Mouse (Mus musculus) heart, embryonic 13.5 days (tissue): ENCODE measurements around the gene Tbc1d7. TPM values are rescaled to one million over a fixed set of nuclear protein-coding genes. Genes with fewer than 3 reads are reported as not detected.

Experiments
- ATAC-seq: fragments of 200-750 bp; cut with Nextera tagmentation; 2 replicates; pipeline ENCODE4 v1.8.0; 2017; ENCODE audit warnings: moderate TSS enrichment; ENCODE audit not compliant: insufficient number of reproducible peaks, low FRiP score, low TSS enrichment; ENCODE audit errors: extremely low read depth
- H3K27ac ChIP-seq: fragments of 300-500 bp; sonication (generic); replicated peaks from 2 replicates; pipeline ENCODE4 v1.5.1; 2015; ENCODE audit warnings: moderate library complexity, mild to moderate bottlenecking, inconsistent platforms
- H3K27me3 ChIP-seq: fragments of 300-500 bp; sonication (generic); replicated peaks from 2 replicates; pipeline ENCODE4 v1.6.1; 2015; ENCODE audit warnings: mild to moderate bottlenecking, inconsistent platforms
- H3K36me3 ChIP-seq: fragments of 300-500 bp; sonication (generic); 2 replicates; pipeline ENCODE4 v1.6.1; 2015; ENCODE audit warnings: mild to moderate bottlenecking, inconsistent platforms
- H3K4me1 ChIP-seq: fragments of 300-500 bp; sonication (generic); 2 replicates; pipeline ENCODE4 v1.6.1; 2015; ENCODE audit warnings: inconsistent platforms
- H3K4me2 ChIP-seq: fragments of 300-500 bp; sonication (generic); 2 replicates; pipeline ENCODE4 v1.6.1; 2015; ENCODE audit warnings: inconsistent platforms, mild to moderate bottlenecking, moderate library complexity
- H3K4me3 ChIP-seq: fragments of 300-500 bp; sonication (generic); 2 replicates; pipeline ENCODE4 v1.5.1; 2015; ENCODE audit warnings: moderate library complexity, mild to moderate bottlenecking, inconsistent platforms
- H3K9ac ChIP-seq: fragments of 300-500 bp; sonication (generic); 2 replicates; pipeline ENCODE4 v1.6.1; 2015; ENCODE audit warnings: inconsistent platforms, mild to moderate bottlenecking, moderate library complexity
- H3K9me3 ChIP-seq: fragments of 300-500 bp; sonication (generic); 2 replicates; pipeline ENCODE4 v1.6.1; 2016; ENCODE audit warnings: inconsistent platforms
- WGBS: fragments of 180-500 bp; shearing (Covaris S2); methylation state at CpG from one replicate; pipeline ENCODE4 v1.1.7; 2015; ENCODE audit warnings: mixed read lengths; 5-methylcytosine and 5-hydroxymethylcytosine counted together
- polyA plus RNA-seq: library from polyadenylated mRNA; unstranded; fragments of >200 nt; fragmentation: Nextera tagmentation; extraction: Ambion mirVana; gene quantifications from 2 replicates; pipeline ENCODE4 v1.2.1, GENCODE M21; 2015

Gene Tbc1d7
- polyA plus RNA-seq, 1 experiment from 2014 or later, result 55.9 TPM

DNA sequence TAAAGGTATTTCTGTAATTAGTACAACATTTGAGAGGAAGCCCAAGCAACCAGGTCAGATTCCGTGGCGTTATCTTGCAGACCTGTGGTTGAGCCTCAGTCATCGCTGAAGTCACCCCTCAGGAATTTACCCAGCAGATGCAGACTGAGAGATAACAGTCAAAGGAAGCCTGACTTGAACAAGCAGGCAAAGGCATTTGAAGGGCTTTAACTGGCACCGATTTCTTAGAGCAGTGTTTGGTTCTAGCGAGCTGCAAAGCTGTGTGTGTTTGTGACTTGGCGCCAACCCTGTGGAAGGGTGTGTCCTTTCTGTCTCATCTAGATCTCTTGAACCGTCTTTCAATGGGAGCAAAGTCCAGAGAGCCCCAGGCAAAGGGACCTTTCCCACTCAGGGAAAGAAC, 22.0 kb upstream of the Tbc1d7 start:
- Histone ChIP-seq H3K27ac (peak overlapping the region; percentile 82), H3K27me3 (peaks cover 4% of the 10 kb centered on the region; the same call in 1 of the 2 replicates), H3K9ac (peak overlapping the region; percentile 52), H3K9me3 (no peaks in the 10 kb centered on the region), H3K4me2 (peak overlapping the region; percentile 32), H3K4me1 (peaks cover 73% of the 10 kb centered on the region), H3K36me3 (no peaks in the 10 kb centered on the region), H3K4me3 (no peak overlapping the region)
- no peak for ATAC-seq
- WGBS, result 6% methylated on average over 7 of the region's 7 CpGs

GRCm38 (mm10) chr13:43191741-43192192, 20.5 kb upstream of the Tbc1d7 start:
- Histone ChIP-seq H3K4me1 (peaks cover 60% of the 10 kb centered on the region), H3K36me3 (no peaks in the 10 kb centered on the region), H3K27ac (peak overlapping the region; percentile 82), H3K9ac (peak overlapping the region; percentile 66), H3K27me3 (no peaks in the 10 kb centered on the region), H3K4me3 (peak overlapping the region; percentile 46), H3K4me2 (peak overlapping the region; percentile 69), H3K9me3 (no peaks in the 10 kb centered on the region)
- under 1% methylated on average over 14 of the region's 14 CpGs for WGBS
- peak; percentile 38; the same call in 1 of the 2 replicates for ATAC-seq

GRCm38 (mm10) chr13:43191290-43191689, 20.0 kb upstream of the Tbc1d7 start:
- Histone ChIP-seq H3K4me3 (peak overlapping the region; percentile 46), H3K9me3 (no peaks in the 10 kb centered on the region), H3K4me1 (peaks cover 55% of the 10 kb centered on the region), H3K9ac (peak overlapping the region; percentile 66), H3K27me3 (no peaks in the 10 kb centered on the region), H3K36me3 (no peaks in the 10 kb centered on the region), H3K4me2 (peak overlapping the region; percentile 69), H3K27ac (peak overlapping the region; percentile 82)
- 6% methylated on average over 1 of the region's 2 CpGs for whole genome bisulfite sequencing
- ATAC-seq, result no peak

GRCm38 (mm10) chr13:43187736-43188135, 16.4 kb upstream of the Tbc1d7 start:
- 91% methylated on average over 4 of the region's 4 CpGs for WGBS
- no peak for ATAC-seq

GRCm38 (mm10) chr13:43183248-43184055, 12.2 kb upstream of the Tbc1d7 start:
- peak overlapping the region; percentile 62 for H3K9ac ChIP-seq
- H3K27ac ChIP-seq, result peak overlapping the region; percentile 48

More at GRCm38 (mm10) chr13:43187736-43188135, 16.4 kb upstream of the Tbc1d7 start:
- no peak overlapping the region for H3K27ac ChIP-seq
- peaks cover 40% of the 10 kb centered on the region for H3K4me1 ChIP-seq
- H3K4me2 ChIP-seq, result no peak overlapping the region
- H3K36me3 ChIP-seq, result no peaks in the 10 kb centered on the region
- no peak overlapping the region for H3K9ac ChIP-seq
- no peaks in the 10 kb centered on the region for H3K27me3 ChIP-seq
- no peak overlapping the region for H3K4me3 ChIP-seq
- H3K9me3 ChIP-seq, result no peaks in the 10 kb centered on the region

DNA sequence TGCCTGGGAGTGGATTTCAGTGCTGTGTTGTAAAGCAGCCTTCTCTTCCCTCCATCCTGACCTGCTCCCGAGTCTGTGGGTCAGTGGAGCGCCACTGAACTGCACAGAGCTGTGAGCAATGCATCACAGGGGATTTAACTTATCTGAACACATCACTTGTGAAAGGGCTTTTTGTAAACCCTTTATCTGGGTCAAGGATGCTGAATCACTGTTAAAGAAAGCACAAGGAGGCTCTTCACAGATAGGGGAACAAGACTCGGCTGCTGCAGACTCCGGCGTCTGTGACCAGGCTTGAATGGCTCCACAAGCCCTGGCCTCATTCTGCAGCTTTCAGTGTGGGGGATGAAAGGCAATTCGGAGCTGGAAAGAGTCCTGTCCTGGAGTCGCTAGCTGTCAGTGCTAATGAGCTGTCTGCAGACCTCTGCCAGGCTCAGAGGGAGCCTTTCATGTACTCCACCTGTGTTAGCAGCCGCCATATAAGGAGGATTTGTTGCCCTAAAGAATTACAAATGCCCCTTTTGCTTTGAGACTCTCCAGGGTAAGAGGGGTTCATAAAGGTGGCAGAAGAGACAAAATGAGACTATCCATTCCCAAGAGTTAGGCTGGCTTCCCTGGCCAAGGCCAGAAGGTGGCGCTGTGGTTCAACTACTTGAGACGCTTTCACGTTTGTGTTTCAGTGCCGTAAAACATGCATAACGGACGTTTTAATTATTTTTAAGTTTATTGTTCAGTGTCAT, 11.3 kb upstream of the Tbc1d7 start:
- H3K4me1 ChIP-seq, result peaks cover 30% of the 10 kb centered on the region
- peak overlapping the region; percentile 62 for H3K9ac ChIP-seq
- H3K27ac ChIP-seq, result peak overlapping the region; percentile 48
- H3K4me3 ChIP-seq, result peak overlapping the region; percentile 44
- peak overlapping the region; percentile 63 for H3K4me2 ChIP-seq
- WGBS, result 6% methylated on average over 14 of the region's 14 CpGs
- H3K36me3 ChIP-seq, result no peaks in the 10 kb centered on the region
- no peak for ATAC-seq
- no peaks in the 10 kb centered on the region for H3K9me3 ChIP-seq
- peaks cover 10% of the 10 kb centered on the region for H3K27me3 ChIP-seq

More at GRCm38 (mm10) chr13:43183248-43184055, 12.2 kb upstream of the Tbc1d7 start:
- peaks cover 30% of the 10 kb centered on the region for H3K4me1 ChIP-seq
- no peak for ATAC-seq
- H3K27me3 ChIP-seq, result peaks cover 10% of the 10 kb centered on the region
- H3K4me2 ChIP-seq, result peak overlapping the region; percentile 63
- 52% methylated on average over 8 of the region's 8 CpGs for WGBS
- peak overlapping the region; percentile 44 for H3K4me3 ChIP-seq
- H3K36me3 ChIP-seq, result no peaks in the 10 kb centered on the region
- H3K9me3 ChIP-seq, result no peaks in the 10 kb centered on the region

GRCm38 (mm10) chr13:43181104-43181503, 9.8 kb upstream of the Tbc1d7 start:
- 53% methylated on average over 7 of the region's 7 CpGs for WGBS
- H3K4me2 ChIP-seq, result no peak overlapping the region
- no peaks in the 10 kb centered on the region for H3K9me3 ChIP-seq
- no peak for ATAC-seq
- no peak overlapping the region for H3K4me3 ChIP-seq
- H3K9ac ChIP-seq, result no peak overlapping the region
- H3K4me1 ChIP-seq, result peaks cover 30% of the 10 kb centered on the region
- H3K36me3 ChIP-seq, result no peaks in the 10 kb centered on the region
- no peak overlapping the region for H3K27ac ChIP-seq
- H3K27me3 ChIP-seq, result peaks cover 10% of the 10 kb centered on the region

DNA sequence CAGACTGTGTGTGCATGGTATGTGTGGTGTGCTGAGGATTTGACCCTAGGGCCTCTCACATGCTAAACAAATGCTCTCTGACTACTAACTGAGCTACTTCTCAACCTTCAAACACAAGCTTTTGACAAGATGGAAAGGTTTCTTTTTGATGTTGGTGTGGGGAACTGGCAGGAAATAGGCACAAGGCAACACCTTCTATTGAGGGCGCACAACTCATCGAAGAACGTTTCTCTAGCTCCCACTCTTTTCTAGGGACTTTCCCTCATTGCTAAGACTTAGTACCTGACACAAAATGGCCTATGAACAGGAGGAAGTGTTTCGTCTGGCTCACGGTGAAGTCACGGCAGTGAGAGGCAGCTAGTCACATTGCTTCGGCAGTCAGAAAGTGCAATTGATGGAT, 6.0 kb upstream of the Tbc1d7 start:
- Histone ChIP-seq H3K9ac (no peak overlapping the region), H3K9me3 (no peaks in the 10 kb centered on the region), H3K27ac (no peak overlapping the region), H3K36me3 (no peaks in the 10 kb centered on the region), H3K4me2 (no peak overlapping the region), H3K4me3 (no peak overlapping the region), H3K27me3 (peaks cover 10% of the 10 kb centered on the region), H3K4me1 (peaks cover 12% of the 10 kb centered on the region)
- whole genome bisulfite sequencing, result 87% methylated on average over 7 of the region's 7 CpGs
- ATAC-seq, result no peak

DNA sequence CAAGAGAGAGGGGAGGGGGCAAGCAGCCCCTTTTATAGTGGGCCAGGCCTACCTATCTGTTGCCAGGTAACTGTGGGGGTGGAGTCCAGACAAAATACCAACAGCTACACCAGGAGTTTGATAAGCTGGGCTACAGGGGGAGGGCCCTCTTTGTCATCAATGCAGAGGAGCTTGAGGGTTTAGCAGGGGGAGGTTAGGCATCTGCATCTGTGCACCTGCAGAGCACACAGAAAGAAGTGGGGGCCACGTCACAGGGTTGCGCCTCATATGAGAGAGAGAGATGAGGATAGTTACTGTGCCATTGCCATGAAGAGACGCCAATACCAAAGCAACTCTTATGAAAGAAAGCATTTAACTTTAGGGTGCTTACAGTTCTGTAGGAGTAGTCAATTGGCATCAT, 5.4 kb upstream of the Tbc1d7 start:
- Histone ChIP-seq H3K36me3 (no peaks in the 10 kb centered on the region), H3K4me1 (peaks cover 14% of the 10 kb centered on the region), H3K9ac (no peak overlapping the region), H3K9me3 (no peaks in the 10 kb centered on the region), H3K4me2 (no peak overlapping the region), H3K27me3 (peaks cover 4% of the 10 kb centered on the region), H3K4me3 (no peak overlapping the region), H3K27ac (no peak overlapping the region)
- 86% methylated on average over 3 of the region's 3 CpGs for WGBS
- ATAC-seq, result no peak

GRCm38 (mm10) chr13:43173262-43173661, 2.0 kb upstream of the Tbc1d7 start:
- Histone ChIP-seq H3K9ac (no peak overlapping the region), H3K4me3 (no peak overlapping the region), H3K4me1 (peaks cover 14% of the 10 kb centered on the region), H3K27ac (no peak overlapping the region), H3K9me3 (no peaks in the 10 kb centered on the region), H3K27me3 (no peaks in the 10 kb centered on the region), H3K4me2 (0 out of 2 replicates have a peak overlapping the region, but pooled peaks have one; percentile 27), H3K36me3 (peaks cover 8% of the 10 kb centered on the region)
- WGBS, result 15% methylated on average over 9 of the region's 9 CpGs
- no peak for ATAC-seq

GRCm38 (mm10) chr13:43172036-43172713, 874 bp upstream of the Tbc1d7 start:
- H3K9me3 ChIP-seq, result no peaks in the 10 kb centered on the region
- H3K9ac ChIP-seq, result peak overlapping the region; percentile 88
- H3K27me3 ChIP-seq, result no peaks in the 10 kb centered on the region
- H3K4me1 ChIP-seq, result peaks cover 14% of the 10 kb centered on the region
- peaks cover 18% of the 10 kb centered on the region for H3K36me3 ChIP-seq
- peak overlapping the region; percentile 84 for H3K4me2 ChIP-seq
- 26% methylated on average over 14 of the region's 14 CpGs for WGBS
- no peak for ATAC-seq
- H3K4me3 ChIP-seq, result peak overlapping the region; percentile 84
- peak overlapping the region; percentile 88; the same call in 1 of the 2 replicates for H3K27ac ChIP-seq
